Mouse (Mus musculus): ENCODE measurements around the gene Bcorl1.

Gene Bcorl1

GRCm38 (mm10) chrX:48449646-48450045 lies 108.5 kb downstream of the Bcorl1 start:
- DNase-seq: no peak

- peak; percentile 33 for DNase-seq
These were observed 111.2 kb downstream of the Bcorl1 start for GRCm38 (mm10) chrX:48452231-48452890.

- DNase-seq: peak; percentile 54
These were observed 111.9 kb downstream of the Bcorl1 start for GRCm38 (mm10) chrX:48452931-48453673.

- DNase-seq: peak; percentile 81
These were observed 112.8 kb downstream of the Bcorl1 start for GRCm38 (mm10) chrX:48453736-48454494.

GRCm38 (mm10) chrX:48454495-48454878 lies 113.3 kb downstream of the Bcorl1 start:
- DNase-seq: no peak

- DNase-seq: peak; percentile 80
These were observed 113.9 kb downstream of the Bcorl1 start for GRCm38 (mm10) chrX:48455018-48455417.

GRCm38 (mm10) chrX:48456956-48457355 lies 115.8 kb downstream of the Bcorl1 start:
- no peak for DNase-seq
